Mouse (Mus musculus) MEL (cell line): ENCODE measurements around the gene Ermap.

ENCODE experiments used
- CTCF ChIP-seq, 3 experiments: IDR thresholded peaks in 2 of 3; conservative IDR thresholded peaks in 1 of 3; 2 replicates each; pipeline ENCODE4 v1.5.1; 2011 to 2012; ENCODE audit warnings: low read length in 3 of 3, low read depth in 2 of 3, mild to moderate bottlenecking in 2 of 3, improper control_type of control experiment in 1 of 3, inconsistent platforms in 1 of 3, mixed read lengths in 1 of 3, moderate library complexity in 1 of 3; ENCODE audit not compliant: control insufficient read depth in 1 of 3, insufficient read depth in 1 of 3, poor library complexity in 1 of 3, severe bottlenecking in 1 of 3
- GABPA ChIP-seq: IDR thresholded peaks from 2 replicates; pipeline ENCODE4 v1.6.1; 2012; ENCODE audit warnings: low read depth, mild to moderate bottlenecking, inconsistent platforms, low read length, improper control_type of control experiment, moderate library complexity
- MAX ChIP-seq: IDR thresholded peaks from 2 replicates; pipeline ENCODE4 v1.6.1; 2011; ENCODE audit warnings: low read length, improper control_type of control experiment
- POLR2A ChIP-seq, 2 experiments: IDR thresholded peaks; 2 replicates each; pipeline ENCODE4 v1.6.1; 2011 to 2012; ENCODE audit warnings: low read length in 2 of 2, mild to moderate bottlenecking in 2 of 2, control low read depth in 1 of 2, improper control_type of control experiment in 1 of 2, low read depth in 1 of 2, moderate library complexity in 1 of 2; ENCODE audit not compliant: control insufficient read depth in 1 of 2, insufficient read depth in 1 of 2, poor library complexity in 1 of 2

DNA sequence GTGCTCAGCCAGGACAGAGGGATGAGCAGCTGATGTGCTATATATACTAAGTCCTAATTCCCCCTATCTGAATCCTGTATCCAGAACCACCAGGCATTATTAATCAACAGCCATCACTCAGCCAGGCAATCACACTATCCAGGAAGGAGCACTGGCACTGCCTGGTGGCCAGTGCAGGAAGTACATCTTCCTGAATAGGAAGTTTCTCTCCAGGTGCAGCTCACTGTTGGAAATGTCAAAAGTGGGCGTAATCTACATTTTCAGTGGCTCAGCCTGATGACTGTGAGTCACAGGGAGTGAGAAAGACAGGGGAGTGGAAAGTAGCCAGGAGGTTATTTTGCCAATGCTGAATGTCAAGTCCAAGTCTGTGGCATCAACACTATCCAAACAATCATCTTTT is 33.9 kb upstream of the Ermap start:
- no peak for TF ChIP-seq POLR2A (IDR thresholded peaks at IDR 0.05; ENCODE audit: control insufficient read depth in 1 of 2, insufficient read depth in 1 of 2, low read depth in 1 of 2, low read length in 2 of 2, poor library complexity in 1 of 2)
- TF ChIP-seq MAX, result no peak
- TF ChIP-seq GABPA, result no peak
- TF ChIP-seq CTCF (IDR thresholded peaks at IDR 0.05 in 2 of 3, conservative IDR thresholded peaks at IDR 0.05 in 1 of 3; ENCODE audit: control insufficient read depth in 1 of 3, insufficient read depth in 1 of 3, low read depth in 2 of 3, low read length in 3 of 3, poor library complexity in 1 of 3, severe bottlenecking in 1 of 3), result peak; percentile 63 to 89 (median 85)
